Mouse (Mus musculus) stomach, postnatal 0 days (tissue): ENCODE results near the gene Trim11. TPM values are rescaled to one million over a fixed set of nuclear protein-coding genes. Genes with fewer than 3 reads are reported as not detected.

Source experiments
- ATAC-seq: fragments of 200-750 bp; cut with Nextera tagmentation; 2 replicates; pipeline ENCODE4 v1.8.0; 2017; ENCODE audit not compliant: low FRiP score, low TSS enrichment
- DNase-seq: peaks from one replicate; pipeline ENCODE4 v3.0.0-alpha.2; 2016; ENCODE audit warnings: low spot score
- H3K27ac ChIP-seq: fragments of 300-500 bp; sonication (generic); replicated peaks from 2 replicates; pipeline ENCODE4 v1.5.1; 2014; ENCODE audit warnings: mild to moderate bottlenecking, control low read depth
- H3K27me3 ChIP-seq: fragments of 300-500 bp; sonication (generic); 2 replicates; pipeline ENCODE4 v1.6.1; 2014; ENCODE audit warnings: low read length; ENCODE audit not compliant: control insufficient read depth, insufficient read depth
- H3K36me3 ChIP-seq: fragments of 300-500 bp; sonication (generic); 2 replicates; pipeline ENCODE4 v1.6.1; 2014; ENCODE audit warnings: low read length, mixed read lengths; ENCODE audit not compliant: control insufficient read depth, insufficient read depth
- H3K4me1 ChIP-seq: fragments of 300-500 bp; sonication (generic); replicated peaks from 2 replicates; pipeline ENCODE4 v1.6.1; 2014; ENCODE audit warnings: antibody characterized with exemption; ENCODE audit not compliant: control insufficient read depth, insufficient read depth
- H3K4me2 ChIP-seq: fragments of 300-500 bp; sonication (generic); replicated peaks from 2 replicates; pipeline ENCODE4 v1.6.1; 2014; ENCODE audit warnings: low read depth, mild to moderate bottlenecking, control low read depth, moderate library complexity
- H3K4me3 ChIP-seq: fragments of 300-500 bp; sonication (generic); 2 replicates; pipeline ENCODE4 v1.5.1; 2014; ENCODE audit warnings: low read depth, low read length, control low read depth
- H3K9ac ChIP-seq: fragments of 300-500 bp; sonication (generic); 2 replicates; pipeline ENCODE4 v1.6.1; 2014; ENCODE audit warnings: mild to moderate bottlenecking, low read length, control low read depth, mixed read lengths
- H3K9me3 ChIP-seq: fragments of 300-500 bp; sonication (generic); 2 replicates; pipeline ENCODE4 v1.6.1; 2016; ENCODE audit warnings: low read length; ENCODE audit not compliant: control insufficient read depth
- CTCF ChIP-seq: IDR thresholded peaks from 2 replicates; pipeline ENCODE4 v1.5.1; 2016; ENCODE audit warnings: antibody characterized with exemption, low read depth, mild to moderate bottlenecking, moderate library complexity
- EP300 ChIP-seq: optimal IDR thresholded peaks from 2 replicates; pipeline ENCODE3; 2016; ENCODE audit warnings: antibody characterized with exemption
- WGBS: fragments of 180-500 bp; shearing (Covaris S2); extraction: QIAGEN DNeasy Blood & Tissue Kit; methylation state at CpG from one replicate; pipeline ENCODE4 v1.1.7; 2014; 5-methylcytosine and 5-hydroxymethylcytosine counted together
- polyA plus RNA-seq: library from polyadenylated mRNA; unstranded; fragments of >200 nt; fragmentation: Nextera tagmentation; extraction: Ambion mirVana; gene quantifications from 2 replicates; pipeline ENCODE4 v1.2.1, GENCODE M21; 2015

Trim11 gene
- polyA plus RNA-seq, 1 experiment from 2014 or later, result 11.0 TPM

DNA sequence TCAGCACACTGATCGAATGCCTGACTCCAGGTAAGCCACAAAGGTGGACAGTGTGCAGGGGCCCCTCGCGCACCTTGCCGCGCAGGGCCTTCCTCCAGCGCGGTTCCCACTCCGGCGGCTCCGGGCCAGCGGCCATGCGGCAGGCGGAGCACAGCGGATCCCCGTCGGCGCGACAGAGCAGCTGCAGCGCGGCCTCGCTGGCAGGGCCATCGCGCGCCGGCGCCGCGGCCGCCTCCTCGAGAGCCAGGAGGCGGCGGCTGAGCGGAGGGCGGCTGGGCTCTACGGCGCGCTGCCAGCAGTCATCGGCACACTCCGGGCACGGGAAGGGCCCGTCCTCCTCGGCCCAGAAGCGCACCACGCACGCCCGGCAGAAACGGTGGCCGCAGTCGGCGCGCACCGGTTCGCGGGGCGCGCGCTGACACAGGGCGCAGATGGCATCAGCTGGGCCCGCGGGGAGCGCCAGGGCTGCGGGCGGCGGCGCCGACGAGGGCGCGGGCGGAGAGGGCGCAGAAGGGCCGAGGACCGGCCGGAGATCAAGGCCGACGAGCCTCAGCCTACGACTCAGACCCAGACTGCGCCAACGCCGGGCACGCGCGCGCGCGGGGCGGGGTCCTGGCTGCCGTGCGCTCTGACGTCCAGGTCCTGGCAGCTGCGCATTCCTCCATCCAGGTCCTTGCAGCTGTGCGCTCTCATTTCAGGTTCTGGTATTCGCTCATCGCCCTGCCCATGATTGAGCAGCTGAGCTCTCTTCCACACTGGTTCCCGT is 39.4 kb upstream of the Trim11 start, which contains the start of gene Rnf187:
TSS of gene Rnf187 (minus strand) at position 595 of the 766 bp plus-strand sequence.
- no peaks in the 10 kb centered on the region for H3K9me3 ChIP-seq
- ATAC-seq (peak; percentile 98), DNase-seq (peak; percentile 94)
- under 1% methylated on average over 82 of the region's 95 CpGs for WGBS
- H3K9ac ChIP-seq, result peak within 1 kb of the TSS; percentile 94
- peak within 1 kb of the TSS; percentile 96 for H3K27ac ChIP-seq
- TF ChIP-seq CTCF (peak; percentile 24; the same call in 1 of the 2 replicates), EP300 (peak; percentile 97)
- peak within 1 kb of the TSS; percentile 93 for H3K4me3 ChIP-seq
- no peaks in the 10 kb centered on the region for H3K27me3 ChIP-seq
- peak within 1 kb of the TSS; percentile 97 for H3K4me2 ChIP-seq
- H3K4me1 ChIP-seq, result 0 out of 2 replicates have a peak, but pooled peaks cover 4% of the 10 kb centered on the region
- H3K36me3 ChIP-seq, result peaks cover 10% of the 10 kb centered on the region

DNA sequence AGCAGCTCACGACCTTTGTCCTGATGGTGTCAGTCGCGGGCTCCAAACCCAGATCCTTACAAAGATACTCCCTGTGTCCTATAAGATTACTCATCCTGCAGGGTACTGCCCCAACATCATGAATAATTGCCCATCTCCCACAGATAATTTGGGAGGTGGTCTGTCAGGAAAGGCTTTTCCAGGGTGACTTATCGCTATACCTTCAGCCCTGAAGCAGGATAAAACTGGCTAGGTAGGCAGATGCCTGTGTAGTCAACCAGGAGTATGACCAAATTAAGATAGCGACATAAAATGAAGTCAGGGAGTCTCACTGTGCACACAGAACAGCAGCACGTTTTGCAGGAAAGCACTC is 38.8 kb upstream of the Trim11 start:
- peak overlapping the region; percentile 93 for H3K4me3 ChIP-seq
- peak overlapping the region; percentile 96; the same call in 1 of the 2 replicates for H3K27ac ChIP-seq
- peak; percentile 17 for TF ChIP-seq EP300
- no peak for TF ChIP-seq CTCF
- WGBS, result 12% methylated on average over 6 of the region's 6 CpGs
- no peak overlapping the region; the same call in 1 of the 2 replicates for H3K9ac ChIP-seq
- H3K4me2 ChIP-seq, result peak overlapping the region; percentile 97
- no peaks in the 10 kb centered on the region for H3K27me3 ChIP-seq
- H3K9me3 ChIP-seq, result no peaks in the 10 kb centered on the region
- peaks cover 7% of the 10 kb centered on the region for H3K36me3 ChIP-seq
- 0 out of 2 replicates have a peak, but pooled peaks cover 4% of the 10 kb centered on the region for H3K4me1 ChIP-seq
- no peak for DNase-seq
- ATAC-seq, result 0 out of 2 replicates have a peak, but pooled peaks have one; percentile 13

DNA sequence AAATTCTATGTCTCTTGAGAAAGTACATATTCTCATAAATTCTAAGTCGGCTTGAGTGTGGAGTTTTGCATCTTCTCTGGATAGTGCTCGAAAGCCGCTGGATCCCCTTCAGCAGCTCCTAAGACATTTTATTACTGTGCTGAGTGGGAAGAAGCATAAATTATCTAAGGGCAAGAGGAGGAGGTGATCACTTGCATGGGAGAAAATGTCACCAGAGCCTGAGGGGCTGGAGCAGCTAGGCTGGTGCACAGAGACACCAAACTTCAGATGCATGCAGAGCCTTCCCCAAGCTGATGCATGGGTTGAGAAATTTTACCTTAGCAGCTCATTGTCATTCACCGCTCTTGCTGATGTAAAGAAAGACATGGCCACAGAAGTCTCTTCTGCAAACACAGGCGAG is 33.8 kb upstream of the Trim11 start:
- WGBS, result 83% methylated on average over 5 of the region's 5 CpGs
- no peak for ATAC-seq

DNA sequence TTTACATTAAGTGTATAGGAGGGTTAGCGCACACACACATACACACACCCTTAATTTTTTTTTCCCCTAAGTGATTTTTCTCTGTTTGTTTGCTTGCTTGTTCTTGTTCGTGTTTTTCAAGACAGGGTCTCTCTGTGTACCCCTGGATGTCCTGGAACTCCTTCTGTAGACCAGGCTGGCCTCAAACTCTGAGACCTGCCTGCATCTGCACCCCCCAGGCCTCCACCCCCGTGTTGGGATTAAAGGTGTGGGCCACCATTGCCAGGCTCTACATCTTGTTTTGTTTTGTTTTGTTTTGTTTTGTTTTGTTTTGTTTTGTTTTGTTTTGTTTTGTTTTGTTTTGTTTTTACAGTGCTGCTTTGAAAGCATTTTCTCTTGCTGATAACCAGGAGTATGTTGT is 30.6 kb upstream of the Trim11 start:
- no peak overlapping the region for H3K9ac ChIP-seq
- ATAC-seq, result no peak
- 74% methylated on average over 3 of the region's 3 CpGs for WGBS

More for the DNA sequence above, 33.8 kb upstream of the Trim11 start:
- Histone ChIP-seq H3K4me1 (no peaks in the 10 kb centered on the region), H3K4me2 (no peak overlapping the region), H3K36me3 (no peaks in the 10 kb centered on the region), H3K27ac (no peak overlapping the region), H3K4me3 (no peak overlapping the region), H3K27me3 (no peaks in the 10 kb centered on the region), H3K9me3 (no peaks in the 10 kb centered on the region), H3K9ac (no peak overlapping the region)
- TF ChIP-seq CTCF (no peak), EP300 (no peak)
- no peak for DNase-seq

DNA sequence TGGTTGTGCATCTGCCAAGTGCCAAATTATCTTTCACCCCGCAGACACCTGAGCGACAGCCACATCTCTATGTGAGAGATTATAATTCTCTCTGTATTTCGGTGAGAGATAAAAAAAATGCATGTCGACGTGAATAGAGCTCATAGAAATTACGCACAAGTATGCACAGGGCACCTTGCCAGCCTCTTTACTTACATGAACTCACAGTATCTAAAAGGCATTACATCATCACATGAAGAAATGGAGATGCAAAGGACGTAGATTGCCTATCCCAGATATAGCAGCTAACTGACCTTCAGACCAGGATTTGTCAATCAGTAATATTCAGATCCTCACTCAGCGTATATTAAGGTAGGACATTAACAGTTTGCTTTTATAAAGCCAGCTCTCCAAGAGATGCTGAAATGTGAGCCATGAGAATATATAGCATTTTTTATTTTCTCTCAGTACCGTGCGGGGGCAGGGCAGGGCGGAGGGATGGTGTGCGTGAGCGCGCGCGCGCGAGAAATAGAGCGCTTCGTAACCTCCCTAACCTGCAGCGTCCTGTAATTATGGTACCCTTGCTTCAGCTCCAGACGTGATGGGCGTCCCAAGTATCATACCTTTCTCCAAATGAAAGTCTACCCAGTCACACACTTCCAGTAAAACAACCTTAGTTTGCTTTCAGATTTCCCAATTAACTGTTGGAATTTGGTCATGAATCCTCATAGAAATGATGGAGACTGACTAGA is 29.9 kb upstream of the Trim11 start:
- Histone ChIP-seq H3K36me3 (no peaks in the 10 kb centered on the region), H3K9me3 (no peaks in the 10 kb centered on the region), H3K27ac (no peak overlapping the region), H3K9ac (no peak overlapping the region), H3K4me1 (no peaks in the 10 kb centered on the region), H3K4me3 (peak overlapping the region; percentile 19), H3K27me3 (no peaks in the 10 kb centered on the region), H3K4me2 (peak overlapping the region; percentile 55)
- TF ChIP-seq CTCF (no peak), EP300 (no peak)
- ATAC-seq (peak; percentile 26; the same call in 1 of the 2 replicates), DNase-seq (no peak)
- 11% methylated on average over 23 of the region's 23 CpGs for WGBS

More for the DNA sequence above, 30.6 kb upstream of the Trim11 start:
- Histone ChIP-seq H3K4me3 (no peak overlapping the region), H3K4me2 (no peak overlapping the region), H3K4me1 (no peaks in the 10 kb centered on the region), H3K9me3 (no peaks in the 10 kb centered on the region), H3K36me3 (no peaks in the 10 kb centered on the region), H3K27me3 (no peaks in the 10 kb centered on the region), H3K27ac (no peak overlapping the region)
- no peak for DNase-seq
- TF ChIP-seq EP300, result no peak
- TF ChIP-seq CTCF, result no peak
